Mouse (Mus musculus): ENCODE measurements around the gene Galk2.

Gene Galk2

GRCm38 (mm10) chr2:125900797-125901410, 42.0 kb downstream of the Galk2 start:
- DNase-seq (ENCODE audit: low read depth, low spot score), result no peak

- DNase-seq (ENCODE audit: low read depth, low spot score), result no peak
Observed at GRCm38 (mm10) chr2:125901426-125901825, 42.5 kb downstream of the Galk2 start.

DNA sequence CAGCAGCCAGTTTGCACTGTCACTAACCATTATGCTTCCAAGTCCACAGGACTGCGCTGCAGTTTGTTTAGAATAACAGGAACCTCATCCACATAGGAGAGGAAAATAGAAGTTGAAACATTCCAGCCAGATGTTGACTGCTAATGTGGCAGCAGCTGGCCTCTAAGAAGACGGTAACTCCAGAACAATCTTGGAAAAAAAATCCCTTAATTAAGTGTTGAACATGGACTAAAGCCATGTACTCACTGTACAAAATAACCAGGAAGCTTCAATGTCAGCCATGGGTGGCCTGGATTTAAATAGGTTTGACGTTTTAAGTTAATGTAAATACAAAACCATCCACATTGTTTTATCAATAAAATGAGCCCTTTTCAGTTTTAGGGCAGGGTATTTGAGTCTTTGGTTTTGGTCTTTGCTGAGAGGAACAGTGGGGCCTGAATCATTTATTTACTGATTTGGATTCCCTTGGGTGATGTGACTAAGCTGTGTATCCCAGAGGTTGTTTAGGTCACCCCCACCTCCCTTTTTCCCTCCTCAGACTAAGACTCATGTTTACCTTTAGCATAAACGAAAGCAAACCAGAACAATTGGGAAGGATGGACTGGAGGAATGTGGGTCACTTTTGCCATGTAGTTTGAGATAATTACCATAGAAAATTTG, 47.6 kb downstream of the Galk2 start:
- no peak for DNase-seq (ENCODE audit: low read depth, low spot score)

GRCm38 (mm10) chr2:125907580-125908255, 48.8 kb downstream of the Galk2 start:
- no peak for DNase-seq (ENCODE audit: low read depth, low spot score)

DNA sequence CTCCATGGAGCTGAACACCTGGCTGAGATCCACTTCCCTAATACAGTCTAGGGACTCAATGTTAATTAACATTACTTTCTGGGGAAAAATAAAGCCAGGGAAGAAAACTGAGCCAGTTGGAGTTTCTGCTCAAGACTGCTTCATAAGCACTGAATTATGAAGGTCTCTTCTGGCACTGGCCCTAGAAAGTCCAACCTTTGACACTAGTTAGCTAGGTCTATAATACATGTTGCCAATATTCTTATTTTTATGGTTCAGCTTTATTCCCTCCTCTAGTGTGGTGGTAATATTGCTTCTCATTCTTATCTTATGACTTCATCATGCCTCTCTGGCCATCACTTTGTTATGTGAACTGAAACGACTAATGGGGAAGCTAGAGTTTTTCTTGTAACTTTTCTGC, 55.3 kb downstream of the Galk2 start:
- no peak for DNase-seq (ENCODE audit: low read depth, low spot score)

- DNase-seq (ENCODE audit: low read depth, low spot score), result no peak
Observed at GRCm38 (mm10) chr2:125914713-125915112, 55.8 kb downstream of the Galk2 start.

DNA sequence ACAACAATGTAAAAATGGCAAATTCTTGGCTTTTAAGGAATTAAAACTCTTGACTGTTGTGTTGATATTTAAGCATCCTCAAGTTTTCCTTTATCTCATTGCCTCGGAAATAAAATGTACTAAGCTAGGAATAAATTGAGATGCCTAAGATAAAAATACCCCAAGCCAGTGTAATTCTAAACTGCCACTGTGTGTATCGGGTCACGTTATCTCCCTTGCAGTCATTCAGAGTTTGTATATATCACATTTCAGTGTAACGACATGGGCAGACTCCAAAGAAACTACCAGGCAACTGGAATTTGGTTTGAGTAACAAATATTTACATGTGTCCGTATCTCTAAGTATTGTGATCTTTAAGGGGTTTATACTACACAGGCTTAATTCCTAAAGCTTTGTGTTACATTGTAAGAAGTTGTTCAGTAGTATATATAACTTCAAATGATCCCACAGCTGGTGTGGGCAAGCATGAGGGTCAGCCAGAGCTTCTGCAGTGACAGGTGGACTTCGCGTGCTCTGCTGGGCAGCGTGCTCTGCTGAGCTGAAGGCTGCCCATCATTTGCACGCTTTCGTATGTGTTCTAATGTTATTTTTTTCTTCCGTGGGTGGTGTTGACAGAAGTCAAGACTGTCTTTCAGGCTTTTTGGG, 57.9 kb downstream of the Galk2 start:
- no peak for DNase-seq (ENCODE audit: low read depth, low spot score)

DNA sequence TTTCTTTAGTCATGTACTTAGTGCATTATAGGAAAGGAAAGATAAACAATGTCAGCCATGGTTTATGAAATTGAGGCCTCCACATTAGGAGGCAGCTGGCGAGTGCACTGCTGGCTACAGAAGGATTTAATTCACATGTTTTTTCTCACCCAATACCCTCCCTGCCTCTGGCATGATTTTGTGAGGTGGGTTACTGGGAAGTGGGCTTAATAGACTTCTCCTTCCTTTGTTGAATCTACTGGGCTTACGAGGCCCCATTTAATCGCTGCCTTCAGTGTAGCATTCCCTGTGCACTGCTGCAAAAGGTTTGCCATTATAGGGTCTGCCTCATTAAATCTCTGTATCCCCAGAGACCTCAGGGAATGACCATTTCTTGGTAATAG, 58.4 kb downstream of the Galk2 start:
- DNase-seq (ENCODE audit: low read depth, low spot score), result no peak

- DNase-seq (ENCODE audit: low read depth, low spot score), result no peak
Observed at GRCm38 (mm10) chr2:125921273-125921672, 62.4 kb downstream of the Galk2 start.

- no peak for DNase-seq (ENCODE audit: low read depth, low spot score)
Observed at GRCm38 (mm10) chr2:125922149-125922548, 63.2 kb downstream of the Galk2 start.

DNA sequence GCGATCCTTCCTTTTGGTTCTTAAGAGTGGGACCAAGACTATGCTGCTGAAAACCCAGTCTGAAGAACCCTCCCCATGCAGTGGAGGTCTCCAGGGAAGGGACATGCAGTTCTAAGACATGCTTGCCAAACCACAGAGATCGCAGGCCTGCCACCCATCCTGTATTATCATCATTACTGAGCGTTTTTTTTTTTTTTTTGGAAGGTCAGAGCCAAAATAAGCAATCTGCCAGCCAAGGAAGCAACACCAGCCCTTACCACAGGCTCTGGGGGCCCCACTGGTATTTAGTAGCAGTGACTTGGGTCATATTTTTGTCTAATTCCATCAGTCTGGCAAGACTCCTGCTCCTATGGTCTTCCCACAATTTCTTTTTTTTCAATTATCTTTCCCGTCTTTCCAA, 64.0 kb downstream of the Galk2 start:
- no peak for DNase-seq (ENCODE audit: low read depth, low spot score)

DNA sequence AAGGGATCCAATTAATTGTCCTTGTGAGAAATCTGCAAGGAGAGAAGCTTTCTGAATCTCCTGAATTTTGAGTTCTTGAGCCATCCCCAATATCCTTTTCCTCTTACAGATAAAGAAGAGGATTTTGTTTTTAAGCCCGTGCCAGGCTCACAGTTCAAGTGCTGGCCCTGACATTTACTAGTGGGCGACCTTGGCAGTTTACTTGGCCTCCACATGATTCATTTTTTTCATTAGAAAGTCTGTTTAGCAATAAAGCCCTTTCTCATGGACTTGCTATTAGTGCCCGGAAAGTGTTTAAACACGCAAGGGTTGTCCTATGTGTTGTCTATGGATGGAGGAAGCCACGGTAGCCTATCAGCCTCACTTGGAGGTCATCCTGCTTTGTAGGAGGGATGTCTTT, 64.4 kb downstream of the Galk2 start:
- DNase-seq (ENCODE audit: low read depth, low spot score), result no peak

DNA sequence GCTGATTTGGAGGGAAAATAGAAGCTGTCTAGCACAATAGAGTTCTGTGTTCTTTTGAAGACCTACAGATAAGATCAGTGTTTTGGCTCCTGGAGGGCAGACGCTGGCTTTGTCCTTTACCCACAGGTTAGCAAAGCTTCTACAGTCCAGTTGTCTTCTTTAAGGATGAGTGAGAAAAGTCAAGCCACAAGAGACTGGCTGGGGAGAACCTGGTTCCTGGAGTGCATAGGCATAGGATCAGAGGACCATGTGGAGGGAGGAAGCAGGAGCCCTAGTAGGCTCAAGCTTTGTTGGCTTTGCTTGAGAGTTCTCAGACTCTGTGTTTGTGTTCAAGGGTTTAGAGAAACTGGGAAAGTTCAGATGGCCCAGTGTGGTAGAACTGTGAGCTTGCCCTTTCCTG, 65.6 kb downstream of the Galk2 start:
- DNase-seq (ENCODE audit: low read depth, low spot score), result no peak

GRCm38 (mm10) chr2:125925081-125925480, 66.2 kb downstream of the Galk2 start:
- DNase-seq (ENCODE audit: low read depth, low spot score), result no peak

- no peak for DNase-seq (ENCODE audit: low read depth, low spot score)
Observed at GRCm38 (mm10) chr2:125929396-125929795, 70.5 kb downstream of the Galk2 start.

DNA sequence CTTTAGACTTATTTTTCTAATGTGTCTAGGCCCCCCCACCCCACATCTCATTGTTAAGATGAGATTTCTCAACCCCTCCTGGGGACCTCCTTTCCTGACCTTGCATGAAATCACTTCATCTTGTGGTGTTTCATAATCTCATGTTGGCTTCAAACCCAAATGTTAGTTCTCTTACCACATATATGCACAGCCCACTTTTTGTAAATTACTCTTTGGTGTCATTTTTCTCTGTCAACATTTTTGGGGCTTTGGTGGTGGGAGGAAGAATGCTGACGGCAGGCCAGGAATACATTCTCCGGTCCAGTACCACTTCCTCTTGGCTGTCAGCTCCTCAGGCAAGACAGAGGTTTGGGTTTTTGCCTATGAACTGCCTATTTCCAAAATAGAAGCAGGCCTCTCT, 71.0 kb downstream of the Galk2 start:
- no peak for DNase-seq (ENCODE audit: low read depth, low spot score)

- DNase-seq (ENCODE audit: low read depth, low spot score), result no peak
Observed at GRCm38 (mm10) chr2:125931193-125931592, 72.3 kb downstream of the Galk2 start.

GRCm38 (mm10) chr2:125932734-125933133, 73.8 kb downstream of the Galk2 start:
- DNase-seq (ENCODE audit: low read depth, low spot score), result no peak

- no peak for DNase-seq (ENCODE audit: low read depth, low spot score)
Observed at GRCm38 (mm10) chr2:125933977-125934376, 75.1 kb downstream of the Galk2 start.

- DNase-seq (ENCODE audit: low read depth, low spot score), result no peak
Observed at GRCm38 (mm10) chr2:125936396-125936795, 77.5 kb downstream of the Galk2 start.

- no peak for DNase-seq (ENCODE audit: low read depth, low spot score)
Observed at GRCm38 (mm10) chr2:125938993-125939642, 80.2 kb downstream of the Galk2 start.
